ENCODE assay signal across 8 mouse cellular contexts in the genomic region with DNA sequence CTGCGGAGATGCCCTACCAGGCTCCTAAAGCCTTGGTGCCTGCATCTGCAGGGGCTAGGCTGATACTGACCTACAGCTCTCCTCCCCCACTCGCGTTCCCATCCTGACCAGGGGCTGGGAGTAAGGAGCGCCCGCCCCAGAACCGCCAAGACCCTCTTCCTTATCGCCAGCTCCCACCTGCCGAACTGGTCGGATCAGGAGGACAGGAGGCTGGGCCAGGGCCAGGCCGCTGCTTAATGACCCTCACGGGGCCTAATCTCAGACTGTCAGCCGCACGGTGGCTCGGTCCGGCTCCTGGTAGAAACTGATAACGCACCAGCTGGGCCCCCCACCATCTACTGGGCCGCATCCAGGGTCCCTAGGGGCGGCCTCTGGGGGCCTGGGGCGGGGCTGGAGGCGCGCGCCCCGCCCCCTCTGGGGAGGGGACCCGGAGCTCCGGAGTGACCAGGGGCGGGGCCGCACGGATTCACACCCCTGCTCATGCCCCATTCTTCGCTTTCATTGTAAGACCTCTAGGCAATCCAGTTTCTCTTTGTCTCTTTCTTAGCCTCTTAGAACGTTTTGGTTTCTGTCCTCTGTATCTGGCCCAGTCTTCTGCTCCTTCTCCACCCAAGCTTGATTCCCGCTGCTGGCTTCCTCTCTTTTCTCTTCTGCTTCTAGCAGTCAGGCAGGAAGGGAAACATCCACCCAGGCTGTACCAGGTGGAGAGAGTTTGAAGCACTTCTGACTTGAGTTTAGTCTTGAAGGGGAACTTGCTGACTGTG. TPM values are rescaled to one million over a fixed set of nuclear protein-coding genes. Genes with fewer than 3 reads are reported as not detected.
DNase-seq lines count a peak whose midpoint lies in the region; ATAC-seq and TF ChIP-seq lines count a peak whose summit lies in the region.

No protein-coding gene starts in this region.

- peak; percentile 36 for DNase-seq in right cerebral cortex, postnatal 4 days
- DNase-seq in right cerebral cortex, postnatal 14 days = no peak
- DNase-seq in embryo, embryonic 10.5 days (ENCODE audit: low spot score) = peak; percentile 58
- no peak for DNase-seq in heart, postnatal 0 days (ENCODE audit: low spot score)
- peak; percentile 71 to 83 for DNase-seq in kidney, postnatal 25 days
- DNase-seq in layer of hippocampus, adult 8-10 months (ENCODE audit: low spot score in 2 of 2) = no peak

- no peaks in the 10 kb centered on the region for H3K36me3 ChIP-seq in heart, postnatal 0 days (replicated peaks; ENCODE audit: control insufficient read depth, insufficient read depth, low read length)
- H3K36me3 ChIP-seq in stomach, embryonic 14.5 days (ENCODE audit: control insufficient read depth, insufficient read depth, low read length) = no peaks in the 10 kb centered on the region

- WGBS in heart, postnatal 0 days = 1% methylated on average over 31 of the region's 31 CpGs
- WGBS in stomach, embryonic 14.5 days = under 1% methylated on average over 31 of the region's 31 CpGs

- peak overlapping the region; percentile 85 for H3K4me2 ChIP-seq in heart, postnatal 0 days (ENCODE audit: low read depth, low read length)
- H3K4me2 ChIP-seq in stomach, embryonic 14.5 days (replicated peaks; ENCODE audit: low read depth, low read length) = peak overlapping the region; percentile 71

- peak overlapping the region; percentile 33 for H3K9ac ChIP-seq in heart, postnatal 0 days (replicated peaks; ENCODE audit: low read depth, low read length)
- H3K9ac ChIP-seq in stomach, embryonic 14.5 days (replicated peaks; ENCODE audit: low read depth, low read length) = no peak overlapping the region; the same call in 1 of the 2 replicates

- peak; percentile 54; the same call in 1 of the 2 replicates for ATAC-seq in heart, postnatal 0 days (ENCODE audit: insufficient read depth, low read depth)
- peak; percentile 65 for ATAC-seq in megakaryocyte, adult 5-6 weeks (ENCODE audit: poor library complexity, severe bottlenecking)
- peak; percentile 90 for ATAC-seq in stomach, embryonic 14.5 days (ENCODE audit: insufficient number of reproducible peaks, insufficient read depth, low FRiP score, low read depth)

- peaks cover 18% of the 10 kb centered on the region for H3K4me1 ChIP-seq in heart, postnatal 0 days (ENCODE audit: control insufficient read depth, insufficient read depth)
- peaks cover 3% of the 10 kb centered on the region for H3K4me1 ChIP-seq in stomach, embryonic 14.5 days (ENCODE audit: control insufficient read depth, insufficient read depth, low read length)

- TF ChIP-seq CTCF in heart, postnatal 0 days (IDR thresholded peaks at IDR 0.05; ENCODE audit: low read depth) = no peak

- H3K9me3 ChIP-seq in heart, postnatal 0 days (replicated peaks; ENCODE audit: control insufficient read depth, low read length) = no peaks in the 10 kb centered on the region
- H3K9me3 ChIP-seq in stomach, embryonic 14.5 days (ENCODE audit: control insufficient read depth, low read depth, low read length) = no peaks in the 10 kb centered on the region

- peak overlapping the region; percentile 53 for H3K4me3 ChIP-seq in heart, postnatal 0 days (ENCODE audit: low read depth, low read length)
- H3K4me3 ChIP-seq in stomach, embryonic 14.5 days (ENCODE audit: low read depth, low read length) = peak overlapping the region; percentile 34

- peaks cover 33% of the 10 kb centered on the region; the same call in 1 of the 2 replicates for H3K27me3 ChIP-seq in heart, postnatal 0 days (ENCODE audit: control insufficient read depth, insufficient read depth, low read length)
- H3K27me3 ChIP-seq in stomach, embryonic 14.5 days (ENCODE audit: control insufficient read depth, insufficient read depth, low read length) = no peaks in the 10 kb centered on the region

- no peak for TF ChIP-seq EP300 in heart, postnatal 0 days (IDR thresholded peaks at IDR 0.05; ENCODE audit: low read depth)

- no peak overlapping the region for H3K27ac ChIP-seq in heart, postnatal 0 days (ENCODE audit: low read depth)
- peak overlapping the region; percentile 81 for H3K27ac ChIP-seq in stomach, embryonic 14.5 days (ENCODE audit: low read length)

RNA-seq across cellular contexts. Expression of a gene that starts 7.3 kb away (rescaled TPM):
- total RNA-seq in heart, postnatal 0 days (2014; rRNA removed; ENCODE audit: low replicate concordance) = 0.97 and 4.2 TPM in 2 replicates
- 0.90 and 1.0 TPM in 2 replicates for polyA plus RNA-seq in heart, postnatal 0 days (2015; fragmentation: Nextera tagmentation; extraction: Ambion mirVana)
- total RNA-seq in megakaryocyte, adult 5-6 weeks (2015) = 1.5 and 2.8 TPM in 2 replicates
- 0.33 and 0.53 TPM in 2 replicates for total RNA-seq in megakaryocyte, adult 5-6 weeks (2017)
- 42.3 and 43.8 TPM in 2 replicates for polyA plus RNA-seq in stomach, embryonic 14.5 days (2014; fragmentation: Nextera tagmentation; extraction: Ambion mirVana)
- total RNA-seq in layer of hippocampus, adult 8-10 months (2022) = 1 to 10 TPM in 1 of 4 experiments, under 1 TPM in 3; 0.54 to 1.5 (median 0.74) TPM

RNA-seq across cellular contexts. Expression of a gene that starts 38.2 kb away (rescaled TPM):
- total RNA-seq in heart, postnatal 0 days (2014; rRNA removed; ENCODE audit: low replicate concordance) = not detected in 2 replicates
- polyA plus RNA-seq in heart, postnatal 0 days (2015; fragmentation: Nextera tagmentation; extraction: Ambion mirVana) = not detected in 2 replicates
- not detected in 2 replicates for total RNA-seq in megakaryocyte, adult 5-6 weeks (2015)
- total RNA-seq in megakaryocyte, adult 5-6 weeks (2017) = not detected in 2 replicates
- 0.54 and 1.4 TPM in 2 replicates for polyA plus RNA-seq in stomach, embryonic 14.5 days (2014; fragmentation: Nextera tagmentation; extraction: Ambion mirVana)
- 1 to 10 TPM; 8.1 to 8.9 (median 8.5) TPM for total RNA-seq in layer of hippocampus, adult 8-10 months (2022)

RNA-seq across cellular contexts. Expression of a gene that starts 39.6 kb away (rescaled TPM):
- total RNA-seq in heart, postnatal 0 days (2014; rRNA removed; ENCODE audit: low replicate concordance) = 10.1 and 10.7 TPM in 2 replicates
- polyA plus RNA-seq in heart, postnatal 0 days (2015; fragmentation: Nextera tagmentation; extraction: Ambion mirVana) = 0.78 and 0.80 TPM in 2 replicates
- total RNA-seq in megakaryocyte, adult 5-6 weeks (2015) = 2.2 and 3.8 TPM in 2 replicates
- 1.8 and 2.6 TPM in 2 replicates for total RNA-seq in megakaryocyte, adult 5-6 weeks (2017)
- 0.55 and 0.97 TPM in 2 replicates for polyA plus RNA-seq in stomach, embryonic 14.5 days (2014; fragmentation: Nextera tagmentation; extraction: Ambion mirVana)
- 1 to 10 TPM; 1.1 to 2.6 (median 1.7) TPM for total RNA-seq in layer of hippocampus, adult 8-10 months (2022)

Comparison
In these comparisons a context has a peak if more than half of its experiments do, and no peak if none do; other contexts are left out.
1. DNase-seq: peak in right cerebral cortex, postnatal 4 days (single experiment), embryo, embryonic 10.5 days (single experiment) and kidney, postnatal 25 days (2 of 2); none in right cerebral cortex, postnatal 14 days (single experiment), heart, postnatal 0 days (single experiment) and layer of hippocampus, adult 8-10 months (0 of 2).
2. Peak in every context shown above with its lines, with median percentiles within 50 percentile points of each other: ATAC-seq.